Mouse (Mus musculus) heart, postnatal 0 days (tissue): Measurements from ENCODE around the gene Sbk2.

Experiments used
- CTCF ChIP-seq: IDR thresholded peaks from 2 replicates; pipeline ENCODE4 v1.5.1; 2016; ENCODE audit warnings: antibody characterized with exemption, control low read depth, low read depth
- EP300 ChIP-seq: IDR thresholded peaks from 2 replicates; pipeline ENCODE4 v1.6.1; 2016; ENCODE audit warnings: antibody characterized with exemption, low read depth

- no peak for TF ChIP-seq CTCF
- TF ChIP-seq EP300 = no peak
Measured at GRCm38 (mm10) chr7:4934160-4934914, 29.9 kb downstream of the Sbk2 start.
